Mouse (Mus musculus): ENCODE measurements around the gene Kcnk4. TPM values are rescaled to one million over a fixed set of nuclear protein-coding genes. Genes with fewer than 3 reads are reported as not detected.

Kcnk4 gene
- polyA plus RNA-seq (2012; rRNA removed) = 0.08 and 0.15 TPM in 2 replicates

GRCm38 (mm10) chr19:6934195-6934977 lies at the start of gene Kcnk4:
Gene Kcnk4, minus strand, starts transcription at chr19:6934515.
- DNase-seq (ENCODE audit: low read depth) = no peak

- no peak for DNase-seq (ENCODE audit: low read depth)
Observed at GRCm38 (mm10) chr19:6983621-6984020, 49.3 kb upstream of the Kcnk4 start.

- DNase-seq (ENCODE audit: low read depth) = no peak
Observed at GRCm38 (mm10) chr19:6981465-6981864, 47.1 kb upstream of the Kcnk4 start.

- peak; percentile 80 for DNase-seq (ENCODE audit: low read depth)
Observed at GRCm38 (mm10) chr19:6980381-6981093, 46.2 kb upstream of the Kcnk4 start, which contains the start of gene Fkbp2. Gene Fkbp2, minus strand, starts transcription at chr19:6980501.

GRCm38 (mm10) chr19:6979486-6980380 lies 45.4 kb upstream of the Kcnk4 start:
- DNase-seq (ENCODE audit: low read depth) = peak; percentile 92

- DNase-seq (ENCODE audit: low read depth) = no peak
Observed at GRCm38 (mm10) chr19:6979001-6979479, 44.7 kb upstream of the Kcnk4 start.

GRCm38 (mm10) chr19:6978639-6978974 lies 44.3 kb upstream of the Kcnk4 start:
- no peak for DNase-seq (ENCODE audit: low read depth)

- DNase-seq (ENCODE audit: low read depth) = no peak
Observed at GRCm38 (mm10) chr19:6977759-6978638, 43.7 kb upstream of the Kcnk4 start.

GRCm38 (mm10) chr19:6975537-6976521 lies 41.5 kb upstream of the Kcnk4 start, which contains the start of gene Plcb3:
Gene Plcb3, minus strand, starts transcription at chr19:6976470.
- DNase-seq (ENCODE audit: low read depth) = no peak

GRCm38 (mm10) chr19:6974211-6975205 lies 40.2 kb upstream of the Kcnk4 start, which contains the start of gene Ppp1r14b:
Gene Ppp1r14b, plus strand, starts transcription at chr19:6974968.
- no peak for DNase-seq (ENCODE audit: low read depth)

- no peak for DNase-seq (ENCODE audit: low read depth)
Observed at GRCm38 (mm10) chr19:6973581-6974190, 39.4 kb upstream of the Kcnk4 start.

- no peak for DNase-seq (ENCODE audit: low read depth)
Observed at GRCm38 (mm10) chr19:6972247-6972917, 38.1 kb upstream of the Kcnk4 start.

- DNase-seq (ENCODE audit: low read depth) = no peak
Observed at GRCm38 (mm10) chr19:6971644-6972043, 37.3 kb upstream of the Kcnk4 start.

GRCm38 (mm10) chr19:6970460-6971085 lies 36.3 kb upstream of the Kcnk4 start:
- no peak for DNase-seq (ENCODE audit: low read depth)

GRCm38 (mm10) chr19:6969665-6970381 lies 35.5 kb upstream of the Kcnk4 start:
- DNase-seq (ENCODE audit: low read depth) = no peak

GRCm38 (mm10) chr19:6969291-6969664 lies 35.0 kb upstream of the Kcnk4 start:
- DNase-seq (ENCODE audit: low read depth) = no peak

Measured in gonadal fat pad, adult 2 months (tissue).